Mouse (Mus musculus): Measurements from ENCODE around the gene Pheta2. TPM values are rescaled to one million over a fixed set of nuclear protein-coding genes. Genes with fewer than 3 reads are reported as not detected.

The Pheta2 gene
- polyA plus RNA-seq (2012): 2.9 and 3.3 TPM in 2 replicates

DNA sequence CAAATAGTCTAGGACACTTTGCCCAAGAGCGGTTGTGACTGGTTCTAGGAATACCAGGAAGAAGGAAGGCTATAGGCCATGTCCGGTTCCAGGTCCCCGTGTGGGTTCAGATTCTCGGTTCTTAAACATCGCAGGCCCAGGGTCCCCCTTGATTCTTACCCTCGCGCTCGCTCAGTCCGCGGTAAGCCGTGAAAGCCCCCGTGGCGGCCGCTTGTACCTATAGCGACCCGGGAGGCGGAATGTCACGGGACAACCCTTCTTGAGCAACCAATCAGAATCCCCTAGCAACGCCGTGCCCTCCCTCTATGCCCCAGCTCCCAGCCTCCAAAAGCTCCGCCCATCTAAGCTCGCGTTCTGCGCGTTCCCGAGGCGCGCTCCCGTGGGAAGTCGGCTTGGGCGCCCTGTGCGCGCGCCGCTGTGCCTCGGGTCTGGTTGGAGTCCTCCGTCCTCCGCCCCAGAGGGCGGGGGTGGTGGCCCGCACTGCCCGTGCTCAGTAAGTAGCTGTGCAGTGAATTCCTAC is at the start of gene Pheta2, which contains the start of the genes Naga and Smdt1:
TSS of gene Pheta2 (plus strand) at position 350 of the 520 bp plus-strand sequence.
TSS of gene Naga (minus strand) at position 333 of the 520 bp plus-strand sequence.
TSS of gene Smdt1 (plus strand) at position 367 of the 520 bp plus-strand sequence.

DNA sequence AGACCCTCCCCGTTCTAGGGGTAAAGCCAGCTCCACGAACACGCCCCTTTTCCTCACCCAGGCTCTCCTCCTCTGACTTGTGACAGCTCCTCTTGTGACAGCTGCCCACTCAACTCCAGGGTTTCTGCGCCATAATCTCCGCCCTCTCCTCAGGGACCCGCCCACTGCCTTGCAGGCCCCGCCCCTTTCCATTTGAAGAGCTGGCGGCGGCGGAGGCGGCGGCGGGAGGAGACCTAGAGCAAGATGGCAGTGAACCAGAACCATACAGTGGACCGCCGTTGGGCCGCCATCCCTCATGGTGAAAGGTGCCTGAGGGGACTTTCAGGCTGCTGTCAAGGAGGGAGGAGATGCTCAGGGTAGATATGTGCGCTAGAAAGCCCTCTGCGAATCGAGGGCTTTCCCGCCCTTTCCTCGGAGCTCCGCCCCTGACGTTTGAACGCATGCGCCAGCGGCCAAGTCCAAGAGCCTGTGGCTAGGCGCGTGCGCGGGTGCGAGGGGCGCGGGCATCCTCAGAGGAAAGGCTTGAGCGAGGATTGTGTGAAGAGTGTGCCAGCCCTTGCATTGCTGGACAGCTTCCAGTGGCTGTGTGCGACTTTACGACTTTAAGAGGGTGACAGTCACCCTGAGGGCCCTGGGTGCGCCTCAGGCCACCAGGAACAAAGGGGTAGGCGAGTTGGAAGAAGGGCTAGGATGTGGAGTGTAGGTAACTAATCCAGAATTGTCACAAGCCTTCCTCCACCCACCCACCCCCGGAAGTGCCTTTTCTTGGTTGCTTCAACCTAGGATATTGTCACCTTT is 39.8 kb upstream of the Pheta2 start, which contains the start of gene Wbp2nl:
TSS of gene Wbp2nl (plus strand) at position 191 of the 798 bp plus-strand sequence.

DNA sequence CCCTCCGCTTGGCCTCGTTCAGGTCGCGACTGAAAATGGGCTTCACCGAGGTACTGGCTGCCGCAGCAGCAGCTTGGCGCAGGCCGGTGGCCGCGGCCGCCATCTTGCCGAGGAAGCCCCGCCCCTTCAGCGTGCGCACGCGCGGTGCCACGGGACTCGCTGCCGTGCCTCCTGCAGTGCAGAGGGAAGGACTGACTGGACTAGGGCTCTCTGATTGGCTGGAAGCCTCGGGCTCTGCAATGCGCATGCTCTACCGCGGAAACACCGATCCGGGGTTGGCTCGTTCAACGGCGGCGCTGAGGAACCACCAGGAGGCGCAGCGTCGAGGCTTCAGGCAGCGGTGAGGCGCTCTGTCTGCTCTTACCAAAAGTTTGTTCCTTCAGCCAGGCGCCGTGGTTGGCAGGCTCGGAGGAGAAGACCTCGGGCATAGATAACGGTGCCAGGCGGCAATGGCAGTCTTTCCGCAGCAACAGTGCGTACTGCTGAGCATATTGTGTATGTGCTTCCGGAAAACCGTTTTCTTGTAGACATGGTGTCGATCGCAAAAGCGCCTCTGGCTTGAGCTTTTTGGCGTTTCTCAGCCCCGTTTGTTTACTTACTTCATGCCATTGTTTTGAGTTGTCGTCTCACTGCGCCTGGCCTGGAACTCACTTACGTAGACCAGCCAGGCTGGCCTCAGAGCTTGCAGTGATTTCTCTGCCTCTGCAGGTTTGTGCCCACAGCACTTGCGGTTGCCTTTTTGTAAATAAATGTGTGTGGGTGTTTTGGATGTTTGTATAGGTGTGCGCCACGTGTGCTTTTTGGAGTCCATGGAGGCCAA is 15.6 kb downstream of the Pheta2 start, which contains the start of gene Ndufa6:
TSS of gene Ndufa6 (minus strand) at position 197 of the 820 bp plus-strand sequence.

DNA sequence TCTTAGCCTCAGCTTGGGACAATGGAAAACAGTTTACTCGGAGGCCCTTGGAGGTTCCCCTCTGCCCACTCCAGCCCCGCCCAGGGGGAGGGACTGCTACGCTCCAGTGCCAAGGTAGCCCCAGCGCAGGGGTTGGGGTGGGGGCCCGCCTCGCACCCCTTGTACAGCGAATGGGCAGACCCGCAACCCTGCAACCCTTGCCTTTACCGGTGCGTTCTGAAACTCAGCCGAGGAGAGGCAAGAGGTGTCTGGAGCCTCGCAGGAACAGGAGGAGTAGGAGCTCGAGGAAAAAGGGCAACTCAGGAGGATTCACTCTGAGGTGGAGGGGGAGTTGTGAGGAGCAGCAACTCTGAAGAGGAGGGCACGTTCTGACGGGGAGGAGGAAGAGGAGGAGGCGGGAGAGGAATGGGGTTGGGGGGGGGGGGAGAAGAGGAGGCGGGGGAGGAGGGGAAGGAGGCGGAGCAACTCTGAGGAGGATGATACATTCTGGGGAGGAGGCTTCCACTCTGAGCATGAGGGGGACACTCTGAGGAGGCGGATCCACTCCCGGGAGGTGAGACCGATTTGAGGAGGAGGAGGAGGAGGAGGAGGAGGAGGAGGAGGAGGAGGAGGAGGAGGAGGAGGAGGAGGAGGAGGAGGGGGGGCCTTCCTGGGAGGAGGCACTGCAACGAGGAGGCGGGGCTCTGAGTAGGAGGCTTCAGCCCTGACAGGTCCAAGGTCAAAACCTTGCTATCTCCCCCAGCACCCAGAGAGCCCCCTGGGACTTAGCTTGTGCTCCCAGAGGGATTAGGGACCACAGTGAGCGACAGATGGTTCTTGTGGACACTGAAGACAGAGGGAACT is 41.4 kb downstream of the Pheta2 start, which contains the start of gene Cyp2d22:
TSS of gene Cyp2d22 (minus strand) at position 390 of the 843 bp plus-strand sequence.

DNA sequence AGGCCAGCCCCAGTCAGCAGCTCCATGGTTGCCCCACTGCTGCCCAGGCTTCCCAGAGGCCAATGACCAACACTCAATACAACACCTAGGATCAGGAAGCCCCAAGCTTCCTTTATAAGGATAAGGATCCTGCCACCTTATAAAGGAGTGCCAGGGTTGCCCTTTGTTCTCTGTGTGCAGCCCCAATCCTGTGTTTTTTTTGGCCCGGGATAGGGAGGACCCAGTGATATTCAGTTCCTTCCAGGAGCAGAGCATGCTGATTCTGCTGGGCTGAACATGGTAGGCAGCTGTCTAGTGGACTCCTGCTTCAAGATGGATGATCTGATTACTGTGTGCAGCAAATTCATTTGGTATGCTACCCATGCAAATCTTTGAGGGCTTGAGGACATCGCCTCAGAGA is 55.2 kb downstream of the Pheta2 start, which contains the start of gene Cyp2d11:
TSS of gene Cyp2d11 (minus strand) at position 101 of the 400 bp plus-strand sequence.

Other genes starting within 250 kb of the Pheta2 start
- 13.8 and 14.7 TPM in 2 replicates for gene Ccdc134, start 211.0 kb upstream of the Pheta2 start, polyA plus RNA-seq (2012)
- 297 and 300 TPM in 2 replicates for gene Srebf2, start 191.8 kb upstream of the Pheta2 start, polyA plus RNA-seq (2012)
- 4.9 and 16.3 TPM in 2 replicates for gene Shisa8, start 126.1 kb upstream of the Pheta2 start, polyA plus RNA-seq (2012)
- 10.6 and 13.7 TPM in 2 replicates for gene Tnfrsf13c, start 114.6 kb upstream of the Pheta2 start, polyA plus RNA-seq (2012)
- 93.2 and 113 TPM in 2 replicates for gene Cenpm, start 94.2 kb upstream of the Pheta2 start, polyA plus RNA-seq (2012)
- not detected in 2 replicates for gene 1500009C09Rik, start 86.5 kb upstream of the Pheta2 start, polyA plus RNA-seq (2012)
- 0.25 and 0.28 TPM in 2 replicates for gene Sept3, start 64.0 kb upstream of the Pheta2 start, polyA plus RNA-seq (2012)
- 0.07 TPM in 1 of 2 replicates, not detected in the other for gene Wbp2nl, start 40.0 kb upstream of the Pheta2 start, polyA plus RNA-seq (2012)
- gene Naga, start within 50 bp of the Pheta2 start, polyA plus RNA-seq (2012): 216 and 233 TPM in 2 replicates
- 126 and 146 TPM in 2 replicates for gene Smdt1, start within 50 bp of the Pheta2 start, polyA plus RNA-seq (2012)
- 334 and 349 TPM in 2 replicates for gene Ndufa6, start 15.4 kb downstream of the Pheta2 start, polyA plus RNA-seq (2012)
- 0.16 and 0.25 TPM in 2 replicates for gene Cyp2d22, start 41.3 kb downstream of the Pheta2 start, polyA plus RNA-seq (2012)
- gene Cyp2d11, start 55.1 kb downstream of the Pheta2 start, polyA plus RNA-seq (2012): not detected in 2 replicates
- not detected in 2 replicates for gene Cyp2d10, start 68.3 kb downstream of the Pheta2 start, polyA plus RNA-seq (2012)
- gene Cyp2d9, start 94.5 kb downstream of the Pheta2 start, polyA plus RNA-seq (2012): not detected in 2 replicates
- not detected in 2 replicates for gene Cyp2d12, start 216.1 kb downstream of the Pheta2 start, polyA plus RNA-seq (2012)

All from megakaryocyte-erythroid progenitor cell, adult 5 weeks (primary cell).